Mouse (Mus musculus) cerebellum, adult 18-20 months (tissue): ENCODE measurements around the gene Dapk3.
A peak's percentile ranks its signal among the peaks of the same experiment; 100 is the strongest.
"Not testable (repeated sequence)": the region's sequence is repeated elsewhere in the genome, so short reads cannot be mapped to it uniquely, and the experiment has no call there.

Experiments used
- DNase-seq, 2 experiments: peaks; one replicate each; pipeline ENCODE4 v3.0.0; 2021

Dapk3 gene

DNA sequence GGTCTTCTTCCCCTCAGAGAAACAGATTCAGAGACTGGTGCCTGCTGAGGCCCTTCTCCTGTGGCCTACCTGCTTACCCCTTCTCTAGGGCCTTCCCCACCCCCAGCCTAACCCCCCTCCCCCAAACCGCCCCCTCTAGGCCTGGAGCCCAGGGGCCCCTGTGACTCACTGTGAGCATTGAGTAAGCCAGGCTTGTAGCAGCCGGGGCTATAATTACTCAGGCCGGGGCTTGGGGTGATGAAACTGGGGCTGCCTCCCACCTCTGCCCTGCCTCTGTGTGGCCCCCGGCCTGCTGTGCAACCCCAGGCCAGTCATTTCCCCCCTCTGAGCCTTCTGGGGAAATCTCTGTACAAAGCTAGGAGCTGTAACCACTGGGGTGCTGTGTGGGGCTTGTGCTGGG lies 36.5 kb upstream of the Dapk3 start:
- no peak for DNase-seq

GRCm38 (mm10) chr10:81151261-81151660 lies 31.5 kb upstream of the Dapk3 start:
- no peak for DNase-seq

GRCm38 (mm10) chr10:81152609-81153008 lies 30.2 kb upstream of the Dapk3 start:
- DNase-seq, result no peak

DNA sequence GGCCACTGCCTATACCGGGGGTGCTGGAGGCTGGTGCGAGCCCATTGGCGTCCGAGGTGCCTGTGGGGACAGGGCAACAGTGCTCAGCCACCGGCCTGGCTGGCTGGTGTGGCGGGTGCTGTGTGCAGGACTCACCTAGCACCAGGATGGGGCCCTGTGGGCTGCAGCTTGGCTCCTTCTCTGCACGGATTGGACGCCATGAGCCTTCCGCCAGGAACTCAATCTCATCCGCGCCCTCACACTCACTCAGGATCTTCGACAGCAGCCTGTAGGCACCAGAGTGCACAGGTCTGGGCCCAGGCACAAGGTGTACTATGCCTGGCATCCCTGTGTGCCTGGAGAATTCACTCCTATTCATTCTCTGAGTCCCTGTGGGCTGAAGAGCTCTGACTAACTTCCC lies 28.5 kb upstream of the Dapk3 start:
- no peak for DNase-seq

DNA sequence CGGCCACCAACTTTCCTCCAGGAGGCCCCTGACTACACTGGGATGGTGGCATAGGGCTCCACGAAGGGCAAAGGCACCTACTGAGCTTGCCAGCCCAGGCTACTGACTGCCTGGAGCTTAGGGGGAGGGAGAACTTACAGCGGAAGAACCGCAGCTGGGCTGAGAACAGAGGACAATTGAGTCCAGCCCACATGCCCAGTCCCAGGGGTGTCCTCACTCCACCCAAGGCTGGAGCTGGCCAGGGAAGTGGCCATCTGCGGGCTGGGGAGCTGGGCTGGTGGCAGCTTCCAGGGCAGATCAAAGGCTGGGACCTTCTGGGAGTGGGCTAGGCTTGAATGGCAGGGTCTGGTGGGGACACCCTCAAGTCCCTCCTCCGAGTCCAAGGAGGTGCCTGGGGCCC lies 28.1 kb upstream of the Dapk3 start:
- no peak for DNase-seq

DNA sequence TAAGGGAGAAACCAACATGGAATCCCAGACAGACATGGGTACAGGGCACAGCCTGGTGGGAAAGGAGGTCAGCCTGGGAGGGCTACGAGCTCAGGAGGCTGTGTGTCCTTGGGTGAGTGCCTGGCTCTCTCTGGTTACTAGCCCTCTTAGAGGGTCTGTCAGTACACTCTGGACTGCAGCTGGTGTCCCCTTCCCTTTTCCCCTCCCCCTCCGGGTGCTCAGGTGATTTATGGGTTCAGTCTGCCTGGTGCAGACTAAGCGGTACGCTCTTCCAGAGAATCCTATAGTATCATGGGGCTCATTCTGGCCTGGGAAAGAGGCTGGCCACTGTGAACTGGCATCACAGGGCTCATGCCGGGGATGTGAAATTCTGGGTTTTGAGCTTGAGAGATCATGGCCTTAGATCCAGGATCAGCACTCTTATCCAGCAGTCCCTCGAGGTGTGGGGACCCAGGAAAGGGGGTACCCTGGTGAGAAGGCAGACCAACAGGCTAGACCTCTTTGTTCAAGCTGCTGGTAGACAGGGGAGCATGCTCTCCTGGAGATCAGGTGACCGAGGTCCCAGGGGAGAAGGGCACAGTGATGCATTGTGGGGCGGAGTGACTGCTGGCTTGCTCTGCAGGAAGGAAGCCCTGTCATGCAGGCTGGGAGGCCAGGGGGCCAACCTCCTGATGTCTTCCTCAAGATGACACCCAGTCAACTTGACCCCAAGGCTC lies 21.0 kb upstream of the Dapk3 start:
- DNase-seq, result no peak

DNA sequence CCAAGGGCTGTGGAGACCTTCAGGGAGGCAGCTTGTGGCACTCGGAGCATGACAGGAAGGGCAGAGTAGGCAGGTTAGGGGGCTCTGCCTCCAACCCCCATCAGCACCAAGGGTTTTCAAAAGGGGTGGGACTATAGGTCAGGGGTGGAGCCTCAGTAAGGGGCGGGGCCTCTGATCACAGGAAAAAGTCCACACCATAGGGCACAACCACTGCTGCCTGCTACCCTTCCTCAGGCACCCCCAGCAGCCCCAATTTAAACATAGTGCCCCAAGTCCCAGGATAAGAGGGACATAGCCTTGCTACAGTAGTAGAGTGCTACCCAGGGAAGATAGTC lies 20.5 kb upstream of the Dapk3 start:
- no peak for DNase-seq

DNA sequence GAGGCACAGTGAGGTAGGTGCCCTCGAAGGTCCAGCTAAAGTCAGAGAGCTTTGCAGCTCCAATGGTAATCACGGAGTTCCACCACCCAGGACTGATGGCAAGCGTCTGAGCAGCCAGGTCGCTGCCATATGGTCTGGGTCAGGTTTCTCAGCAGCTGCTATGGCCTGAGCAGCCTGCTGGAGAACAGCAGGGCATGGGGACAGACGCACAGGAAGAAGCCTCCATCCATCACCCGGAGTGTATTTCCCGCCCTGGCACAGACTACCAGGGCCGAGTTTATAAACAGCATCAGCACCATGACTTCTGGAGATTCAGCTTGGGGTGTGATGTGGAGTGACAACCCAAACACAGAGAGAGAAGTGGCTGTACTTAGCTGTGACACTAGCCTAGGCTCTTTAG lies 17.7 kb upstream of the Dapk3 start:
- peak; percentile 68 to 76 for DNase-seq

DNA sequence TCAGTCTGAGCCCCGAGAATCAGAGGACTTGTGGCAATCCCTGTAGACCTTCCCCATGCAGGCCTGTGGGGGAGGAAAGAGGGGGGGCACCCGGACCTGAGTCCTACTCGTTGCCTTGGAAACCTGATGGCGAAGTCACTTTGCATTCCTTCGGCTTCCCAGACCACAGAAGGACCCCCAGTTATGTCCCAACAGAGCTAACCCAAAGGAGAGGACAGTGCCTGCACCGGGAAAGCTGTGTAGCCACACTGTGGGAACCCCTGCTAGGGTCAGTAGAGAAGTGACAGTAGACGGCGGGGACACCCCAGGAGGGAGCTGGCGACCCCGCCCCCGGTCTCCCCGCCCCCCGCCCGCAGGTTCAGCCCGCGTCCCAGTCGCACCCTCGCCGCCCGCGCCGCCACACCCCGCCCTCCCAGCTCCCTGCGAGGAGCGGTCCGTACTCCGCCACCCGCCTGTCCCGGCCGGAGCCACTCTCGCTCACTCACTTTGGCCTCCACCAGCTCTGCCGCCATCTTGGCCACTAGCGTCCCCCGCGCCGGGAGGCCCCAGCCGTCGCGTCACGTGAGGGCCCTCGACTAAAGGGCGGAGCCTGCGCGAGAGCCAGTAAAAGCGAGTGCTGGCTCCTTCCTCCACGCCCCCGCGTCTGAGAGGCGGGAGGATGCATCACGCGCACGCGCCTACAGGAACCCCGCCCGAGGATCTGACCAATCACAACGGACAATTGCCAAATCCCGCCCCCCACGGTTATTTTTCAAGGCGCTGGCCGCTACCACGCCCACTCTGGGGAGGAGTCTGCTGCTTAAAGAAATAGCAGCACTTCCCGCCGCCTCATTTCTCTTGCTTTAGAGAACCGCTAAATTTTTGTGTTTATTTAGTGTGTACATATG lies 15.4 kb upstream of the Dapk3 start, which contains the start of gene Pias4:
Gene Pias4, minus strand, starts transcription at position 724 of the 887 bp plus-strand sequence.
- DNase-seq, result peak; percentile 100

DNA sequence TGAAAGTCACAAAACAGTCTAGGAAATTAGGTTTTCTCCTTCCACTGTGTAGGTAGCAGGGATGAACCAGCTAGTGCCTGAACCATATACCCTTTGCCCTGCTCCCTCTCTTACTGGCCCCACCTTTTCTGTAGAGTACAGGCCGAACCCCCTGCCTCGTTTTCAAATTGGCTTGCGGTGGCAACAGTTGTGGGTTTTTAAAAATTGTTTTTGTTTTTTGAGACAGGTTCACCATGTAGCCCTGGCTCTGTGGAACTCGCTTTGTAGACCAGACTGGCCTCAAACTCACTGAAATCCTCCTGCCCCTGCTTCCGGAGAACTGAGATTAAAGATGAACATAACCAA lies 14.7 kb upstream of the Dapk3 start:
- no peak for DNase-seq

DNA sequence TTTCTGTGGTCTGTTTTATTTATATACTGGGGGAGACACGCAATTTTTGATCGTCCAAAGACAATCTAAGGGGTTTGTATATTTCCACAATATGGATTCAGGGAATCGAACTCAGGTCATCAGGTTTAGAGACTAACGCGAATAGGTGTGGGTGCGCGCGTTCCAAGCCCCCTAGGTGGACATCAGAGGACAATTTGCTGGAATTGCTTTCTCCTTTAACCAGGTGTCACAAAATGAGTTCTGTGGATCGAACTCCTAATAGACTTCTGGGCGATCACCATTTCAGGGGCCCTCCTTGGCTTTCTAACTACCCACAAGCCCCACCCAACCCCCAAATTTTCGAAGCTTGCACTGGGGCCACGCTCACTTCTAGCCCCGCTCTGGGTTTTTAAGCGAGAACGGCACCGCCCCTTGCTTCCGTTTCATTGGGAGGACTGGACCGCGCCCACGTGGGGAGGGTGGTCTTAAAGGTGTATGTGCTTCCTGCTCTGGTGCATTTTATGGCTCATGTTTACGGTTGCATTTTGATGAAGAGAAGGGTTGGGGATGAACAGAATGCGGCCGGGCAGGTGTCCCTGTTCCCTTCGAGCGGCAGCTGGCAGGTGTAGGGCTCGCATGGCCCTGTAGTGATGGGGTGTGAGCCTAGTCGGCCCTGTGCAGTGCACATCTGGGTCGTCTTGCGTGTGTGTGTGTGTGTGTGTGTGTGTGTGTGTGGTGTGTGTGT lies 14.1 kb upstream of the Dapk3 start:
- peak; percentile 77 to 84 for DNase-seq

DNA sequence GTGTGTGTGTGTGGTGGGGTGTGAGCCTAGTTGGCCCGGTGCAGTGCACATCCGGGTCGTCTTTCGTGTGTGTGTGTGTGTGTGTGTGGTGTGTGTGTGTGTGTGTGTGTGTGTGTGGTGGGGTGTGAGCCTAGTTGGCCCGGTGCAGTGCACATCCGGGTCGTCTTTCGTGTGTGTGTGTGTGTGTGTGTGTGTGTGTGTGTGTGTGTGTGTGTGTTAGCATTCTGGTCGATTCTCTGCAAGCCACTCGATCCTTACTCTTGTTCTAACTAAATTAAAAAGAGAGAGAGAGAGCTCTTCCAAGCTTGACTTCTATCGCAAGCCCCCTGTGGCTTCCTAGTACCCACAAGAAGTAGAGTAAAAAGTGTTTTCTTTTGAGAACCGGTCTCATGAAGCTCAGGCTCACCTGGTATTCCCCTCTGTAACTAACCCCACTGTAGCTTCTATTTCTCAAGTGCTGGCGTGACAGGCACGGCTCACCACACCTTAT lies 13.3 kb upstream of the Dapk3 start:
- peak in 1 of 2 experiments; percentile 35 for DNase-seq

DNA sequence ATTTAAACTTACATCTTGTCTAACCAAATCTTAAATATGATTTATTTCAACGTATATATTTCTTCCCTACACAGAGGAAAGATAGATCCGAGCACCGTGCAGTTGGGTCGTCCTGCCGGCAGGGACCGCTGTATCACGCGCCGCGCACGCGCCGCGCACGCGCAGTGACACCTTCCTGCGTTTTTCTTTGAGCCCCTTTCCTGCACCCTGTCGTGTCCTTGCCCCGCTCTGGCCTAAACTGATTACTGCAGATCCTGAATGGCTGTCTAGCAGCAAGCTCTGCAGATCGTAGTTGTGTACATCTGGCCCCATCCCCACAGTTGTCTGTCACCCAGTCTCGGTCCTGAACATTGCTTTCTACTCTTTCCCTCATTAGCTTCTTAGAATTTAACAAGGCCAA lies 9.7 kb upstream of the Dapk3 start:
- DNase-seq, result peak; percentile 73 to 90

DNA sequence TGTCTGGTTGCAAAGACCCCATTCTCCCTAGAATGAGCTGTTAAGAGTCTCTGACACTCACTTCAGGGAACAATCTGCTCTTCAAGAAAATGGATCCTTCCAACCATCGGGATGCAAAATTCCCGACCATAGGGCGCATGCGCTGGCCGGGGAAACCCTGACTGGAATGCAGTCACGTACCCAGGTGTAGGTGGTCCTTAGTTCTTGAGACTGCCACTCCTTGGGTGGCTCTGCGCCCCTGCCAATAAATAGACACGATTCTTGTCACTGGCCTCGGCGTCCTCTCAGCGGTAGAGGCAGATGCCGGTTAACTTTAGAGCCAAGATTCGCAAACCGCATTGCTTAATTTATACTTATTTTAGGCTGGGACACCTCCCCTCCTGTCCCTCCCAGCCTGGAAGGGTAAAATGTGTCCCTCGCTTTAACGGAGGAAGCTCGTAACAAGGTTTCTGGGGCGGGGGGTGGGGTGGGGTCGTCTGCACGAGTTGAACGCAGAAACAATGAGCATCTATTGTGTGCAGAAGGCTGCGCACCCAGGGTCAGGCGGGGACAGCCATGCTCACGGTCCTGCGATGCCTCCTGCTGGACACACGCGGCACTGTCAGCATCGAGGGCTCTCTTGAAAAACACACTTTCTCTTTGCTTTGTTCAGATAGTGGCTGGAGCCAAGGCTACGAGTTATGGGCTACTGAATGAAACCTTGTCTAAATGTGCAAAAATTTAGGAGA lies 8.0 kb upstream of the Dapk3 start:
- DNase-seq, result peak; percentile 90 to 95

DNA sequence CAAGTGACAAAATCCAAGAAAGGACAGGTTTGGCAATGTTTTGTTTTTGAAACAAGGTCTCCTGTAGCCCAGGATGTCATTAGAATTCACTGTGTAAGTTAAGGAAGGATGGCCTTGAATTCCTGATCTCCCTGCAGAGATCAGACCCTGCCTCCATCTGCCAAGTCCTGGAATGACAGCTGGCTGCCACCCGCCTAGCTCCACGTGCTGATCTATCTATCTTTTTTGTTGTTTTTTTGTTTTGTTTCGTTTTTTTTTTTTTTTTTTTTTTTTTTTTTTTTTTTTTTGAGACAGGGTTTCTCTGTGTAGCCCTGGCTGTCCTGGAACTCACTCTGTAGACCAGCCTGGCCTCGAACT lies 7.5 kb upstream of the Dapk3 start:
- DNase-seq, result not testable (repeated sequence)

DNA sequence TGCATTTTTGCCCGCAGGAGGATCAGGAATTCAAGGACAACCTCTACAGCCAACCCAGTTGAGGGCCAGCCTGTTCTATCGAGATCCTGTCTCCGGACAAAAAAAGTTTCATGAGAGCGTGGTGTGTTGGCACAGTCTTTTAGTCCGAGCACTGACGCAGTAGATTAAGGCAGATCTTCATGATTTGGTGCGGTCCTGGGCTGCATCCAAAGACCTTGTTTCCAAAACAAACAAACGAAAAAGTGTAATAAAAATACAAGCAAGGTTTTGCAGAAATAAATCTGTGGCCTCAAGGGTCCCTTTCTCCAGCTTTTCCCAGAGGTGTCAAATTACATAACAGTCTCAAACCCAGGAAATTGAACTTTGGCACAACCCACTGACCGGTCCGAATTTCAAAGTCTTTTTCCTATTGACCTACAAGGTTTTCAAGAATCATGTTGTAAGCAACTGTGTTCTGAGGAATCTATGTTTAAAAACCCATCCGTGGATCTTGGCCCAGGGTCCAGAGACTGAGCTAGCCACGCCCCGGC lies 6.8 kb upstream of the Dapk3 start:
- no peak for DNase-seq

DNA sequence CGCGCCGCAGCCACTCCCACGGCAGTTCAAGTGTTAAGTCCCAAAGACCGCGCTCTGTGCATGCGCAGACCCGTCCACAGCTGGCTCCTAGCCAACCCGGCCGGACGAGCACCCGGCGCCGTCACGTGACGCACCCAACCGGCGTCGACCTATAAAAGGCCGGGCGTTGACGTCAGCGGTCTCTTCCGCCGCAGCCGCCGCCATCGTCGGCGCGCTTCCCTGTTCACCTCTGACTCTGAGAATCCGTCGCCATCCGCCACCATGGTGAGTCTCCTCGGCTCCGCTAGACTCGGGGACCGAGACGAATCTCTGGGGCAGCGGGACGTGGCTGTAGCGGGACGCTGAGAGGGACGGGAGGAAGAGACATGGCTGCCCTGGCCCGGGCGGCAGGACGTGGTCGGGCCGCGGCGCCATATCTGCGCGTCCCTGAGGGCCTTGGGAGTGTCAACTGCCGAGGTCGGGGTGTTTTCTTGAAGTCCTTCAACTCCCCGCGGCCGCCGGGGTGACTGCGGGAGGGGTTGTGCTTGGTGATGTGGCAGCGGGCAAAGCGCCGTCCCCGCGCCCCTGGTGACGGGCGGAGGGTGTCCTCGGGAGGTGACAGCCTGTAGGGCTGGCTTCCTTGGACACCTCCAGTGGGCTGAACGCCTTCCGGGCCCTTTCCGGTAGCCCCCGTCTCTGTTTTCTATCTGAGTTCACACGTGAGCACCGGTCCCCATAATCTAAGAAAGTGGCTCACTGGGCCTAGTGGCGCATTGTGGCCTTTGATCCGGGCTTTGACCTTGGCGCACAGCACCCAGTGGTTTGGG lies 6.1 kb upstream of the Dapk3 start, which contains the start of gene Eef2:
Gene Eef2, plus strand, starts transcription at position 166 of the 806 bp plus-strand sequence.
- peak; percentile 98 to 100 for DNase-seq

DNA sequence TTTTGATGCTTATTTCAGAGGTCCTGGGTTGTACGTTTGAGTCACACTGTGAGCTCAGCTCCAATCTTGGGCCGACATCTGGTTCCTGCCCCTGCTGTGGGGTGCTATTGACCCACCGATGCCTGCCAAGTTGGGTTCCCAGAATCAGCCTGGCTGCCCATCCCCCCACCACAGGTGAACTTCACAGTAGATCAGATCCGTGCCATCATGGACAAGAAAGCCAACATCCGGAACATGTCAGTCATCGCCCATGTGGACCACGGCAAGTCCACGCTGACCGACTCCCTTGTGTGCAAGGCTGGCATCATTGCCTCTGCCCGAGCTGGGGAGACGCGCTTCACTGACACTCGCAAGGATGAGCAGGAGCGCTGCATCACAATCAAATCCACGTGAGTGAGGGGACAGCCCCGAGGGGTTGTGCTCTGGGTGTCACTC lies 5.3 kb upstream of the Dapk3 start:
- DNase-seq, result peak in 1 of 2 experiments; percentile 61

DNA sequence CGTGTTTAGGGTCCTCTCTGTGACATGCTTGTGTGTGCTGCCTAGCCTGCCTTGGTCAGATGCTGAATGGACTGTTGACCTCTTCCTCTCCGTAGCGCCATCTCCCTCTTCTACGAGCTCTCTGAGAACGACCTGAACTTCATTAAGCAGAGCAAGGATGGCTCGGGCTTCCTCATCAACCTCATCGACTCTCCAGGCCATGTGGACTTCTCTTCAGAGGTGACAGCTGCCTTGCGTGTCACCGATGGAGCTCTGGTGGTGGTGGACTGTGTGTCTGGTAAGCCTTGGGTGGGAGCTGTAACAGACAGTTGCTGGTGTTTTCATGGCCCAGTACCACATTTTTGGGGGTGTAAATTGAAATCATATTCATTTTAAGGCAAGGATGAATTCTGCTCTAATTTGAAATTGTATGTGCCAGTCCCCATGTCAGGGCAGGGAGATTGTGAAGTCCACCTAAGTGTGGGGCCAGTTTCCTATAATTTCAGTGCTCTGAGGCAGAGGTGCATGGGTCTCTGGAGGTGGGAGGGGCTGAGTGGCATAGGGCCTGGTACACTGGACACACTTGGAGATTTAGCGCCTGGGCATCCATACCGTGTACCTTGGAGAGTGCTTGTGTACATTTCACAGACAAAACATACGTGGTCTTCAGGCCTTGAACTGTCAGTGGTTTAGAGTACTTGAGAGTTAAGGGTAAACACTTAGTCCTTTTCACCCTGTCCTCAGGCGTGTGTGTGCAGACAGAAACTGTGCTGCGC lies 4.7 kb upstream of the Dapk3 start:
- DNase-seq, result peak in 1 of 2 experiments; percentile 41

- DNase-seq, result no peak
Measured at GRCm38 (mm10) chr10:81178927-81179326, 3.9 kb upstream of the Dapk3 start.
